Mouse (Mus musculus): ENCODE results near the gene Nploc4.

DNA sequence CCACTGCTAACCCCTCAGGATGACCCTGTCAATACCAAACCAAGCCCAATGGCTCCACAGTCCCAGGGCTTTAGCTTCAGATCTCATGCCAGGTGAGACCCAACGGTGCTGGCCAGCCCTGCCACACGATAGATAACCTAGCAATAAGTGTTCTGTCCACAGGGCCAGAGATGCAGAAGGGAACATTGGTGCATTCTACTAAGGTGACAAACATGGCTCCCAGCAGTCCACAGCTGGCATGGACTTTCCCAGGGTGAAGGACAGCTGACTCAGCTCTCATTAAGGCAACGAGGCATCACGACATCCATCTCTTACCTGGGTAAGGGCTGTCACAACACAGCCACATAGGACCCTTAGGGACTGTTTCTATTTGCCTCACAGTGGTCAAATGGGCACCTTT is 56.4 kb downstream of the Nploc4 start:
- TF ChIP-seq GATA1 (IDR thresholded peaks at IDR 0.05; ENCODE audit: low read length) = no peak
- TF ChIP-seq TAL1 (IDR thresholded peaks at IDR 0.05; ENCODE audit: low read length) = no peak
